Mouse (Mus musculus) G1E (cell line): ENCODE results near the gene Gpr143. TPM values are rescaled to one million over a fixed set of nuclear protein-coding genes. Genes with fewer than 3 reads are reported as not detected.
"Not testable (repeated sequence)": the region's sequence is repeated elsewhere in the genome, so short reads cannot be mapped to it uniquely, and the experiment has no call there.

Experiments
- ATAC-seq: 2 replicates; pipeline ENCODE4 v1.8.0; 2016; ENCODE audit warnings: mild to moderate bottlenecking; ENCODE audit not compliant: insufficient number of reproducible peaks, poor library complexity, low FRiP score, severe bottlenecking; ENCODE audit errors: extremely low read depth
- DNase-seq: peaks from one replicate; pipeline ENCODE4 v3.0.0; 2012; ENCODE audit warnings: low spot score
- H3K27me3 ChIP-seq: 2 replicates; pipeline ENCODE4 v1.6.1; 2012; ENCODE audit warnings: mild to moderate bottlenecking, low read length, inconsistent platforms; ENCODE audit not compliant: insufficient read depth
- H3K36me3 ChIP-seq: replicated peaks from 2 replicates; pipeline ENCODE3; 2012; ENCODE audit warnings: mild to moderate bottlenecking, inconsistent platforms
- H3K4me1 ChIP-seq: 2 replicates; pipeline ENCODE4 v1.6.1; 2012; ENCODE audit warnings: low read depth, low read length, inconsistent platforms, mixed read lengths; ENCODE audit not compliant: insufficient read depth
- H3K4me3 ChIP-seq: 2 replicates; pipeline ENCODE4 v1.5.1; 2012; ENCODE audit warnings: low read depth, mild to moderate bottlenecking, inconsistent platforms, low read length, moderate library complexity, mixed read lengths
- H3K9me3 ChIP-seq: replicated peaks from 2 replicates; pipeline ENCODE4 v1.6.1; 2012; ENCODE audit warnings: inconsistent platforms
- CTCF ChIP-seq: IDR thresholded peaks from 2 replicates; pipeline ENCODE4 v1.5.1; 2012; ENCODE audit warnings: low read depth, low read length, inconsistent platforms, mixed read lengths
- GATA1 ChIP-seq: IDR thresholded peaks from 2 replicates; pipeline ENCODE4 v1.6.1; 2012; ENCODE audit warnings: borderline replicate concordance, low read length, inconsistent platforms, mixed read lengths
- GATA2 ChIP-seq: IDR thresholded peaks from 2 replicates; pipeline ENCODE4 v1.6.1; 2012; ENCODE audit warnings: low read depth, low read length, inconsistent platforms, borderline replicate concordance
- POLR2AphosphoS5 ChIP-seq: IDR thresholded peaks from 2 replicates; pipeline ENCODE4 v1.6.1; 2012; ENCODE audit warnings: low read depth, low read length, inconsistent platforms; ENCODE audit not compliant: insufficient replicate concordance
- TAL1 ChIP-seq: conservative IDR thresholded peaks from 2 replicates; pipeline ENCODE4 v1.6.1; 2012; ENCODE audit warnings: low read depth, low read length, inconsistent platforms, mixed read lengths
- polyA plus RNA-seq: library from polyadenylated mRNA; stranded (reverse); fragments of >175 nt; gene quantifications from 2 replicates; pipeline ENCODE4 v1.2.3, GENCODE M21; 2012
- total RNA-seq, 2 experiments: library from RNA; stranded (forward) in 1 of 2; stranded (reverse) in 1 of 2; fragments of 200-1000 nt in 1 of 2; fragments of >200 nt in 1 of 2; fragmentation: Nextera tagmentation in 1 of 2; gene quantifications; 2 replicates each; pipeline ENCODE4 v1.2.3; 2014 to 2017

The Gpr143 gene
- total and polyA plus RNA-seq, 3 experiments: not detected

GRCm38 (mm10) chrX:152769600-152770157, 12.0 kb upstream of the Gpr143 start:
- no peak for TF ChIP-seq GATA2
- TF ChIP-seq TAL1: no peak
- TF ChIP-seq CTCF: no peak
- TF ChIP-seq POLR2AphosphoS5: no peak
- no peak for ATAC-seq
- Histone ChIP-seq H3K9me3 (no peaks in the 10 kb centered on the region), H3K4me1 (no peaks in the 10 kb centered on the region), H3K27me3 (peaks cover 3% of the 10 kb centered on the region; the same call in 1 of the 2 replicates), H3K4me3 (no peak overlapping the region), H3K36me3 (no peaks in the 10 kb centered on the region)
- DNase-seq: no peak

GRCm38 (mm10) chrX:152788129-152788528, 6.4 kb downstream of the Gpr143 start:
- no peaks in the 10 kb centered on the region for H3K4me1 ChIP-seq
- no peaks in the 10 kb centered on the region for H3K27me3 ChIP-seq
- no peaks in the 10 kb centered on the region for H3K9me3 ChIP-seq
- DNase-seq (no peak), ATAC-seq (no peak)
- no peaks in the 10 kb centered on the region for H3K36me3 ChIP-seq
- TF ChIP-seq CTCF (no peak), TAL1 (no peak), POLR2AphosphoS5 (no peak), GATA1 (no peak), GATA2 (no peak)
- no peak overlapping the region for H3K4me3 ChIP-seq

GRCm38 (mm10) chrX:152788611-152789010, 6.9 kb downstream of the Gpr143 start:
- no peak for DNase-seq
- Histone ChIP-seq H3K27me3 (no peaks in the 10 kb centered on the region), H3K4me3 (no peak overlapping the region), H3K4me1 (no peaks in the 10 kb centered on the region), H3K36me3 (no peaks in the 10 kb centered on the region), H3K9me3 (no peaks in the 10 kb centered on the region)
- TF ChIP-seq POLR2AphosphoS5 (no peak), CTCF (no peak), GATA2 (no peak), TAL1 (no peak), GATA1 (no peak)
- no peak for ATAC-seq

- Histone ChIP-seq H3K36me3 (no peaks in the 10 kb centered on the region), H3K4me3 (no peak overlapping the region), H3K4me1 (no peaks in the 10 kb centered on the region), H3K27me3 (no peaks in the 10 kb centered on the region), H3K9me3 (no peaks in the 10 kb centered on the region)
- TF ChIP-seq TAL1 (no peak), GATA1 (no peak), CTCF (no peak), GATA2 (no peak), POLR2AphosphoS5 (no peak)
- DNase-seq (no peak), ATAC-seq (no peak)
These were observed 23.6 kb downstream of the Gpr143 start for GRCm38 (mm10) chrX:152805317-152805716.

- no peaks in the 10 kb centered on the region for H3K4me1 ChIP-seq
- H3K4me3 ChIP-seq: no peak overlapping the region
- DNase-seq (no peak), ATAC-seq (no peak)
- TF ChIP-seq TAL1 (no peak), GATA2 (no peak), CTCF (no peak), GATA1 (no peak), POLR2AphosphoS5 (no peak)
- no peaks in the 10 kb centered on the region for H3K9me3 ChIP-seq
- H3K36me3 ChIP-seq: no peaks in the 10 kb centered on the region
- H3K27me3 ChIP-seq: no peaks in the 10 kb centered on the region
These were observed 31.6 kb downstream of the Gpr143 start for GRCm38 (mm10) chrX:152813339-152813738.

GRCm38 (mm10) chrX:152818996-152819395, 37.3 kb downstream of the Gpr143 start:
- H3K4me1 ChIP-seq: no peaks in the 10 kb centered on the region
- H3K27me3 ChIP-seq: no peaks in the 10 kb centered on the region
- TF ChIP-seq POLR2AphosphoS5: no peak
- TF ChIP-seq TAL1: no peak
- no peak for TF ChIP-seq GATA1
- TF ChIP-seq GATA2: no peak
- TF ChIP-seq CTCF: no peak
- no peak overlapping the region for H3K4me3 ChIP-seq
- H3K9me3 ChIP-seq: no peaks in the 10 kb centered on the region
- ATAC-seq (no peak), DNase-seq (no peak)
- H3K36me3 ChIP-seq: no peaks in the 10 kb centered on the region

GRCm38 (mm10) chrX:152831003-152831550, 49.4 kb downstream of the Gpr143 start:
- H3K4me3 ChIP-seq, DNase-seq, ATAC-seq, H3K9me3 ChIP-seq, H3K36me3 ChIP-seq, H3K27me3 ChIP-seq, H3K4me1 ChIP-seq: not testable (repeated sequence)

- ATAC-seq, DNase-seq, H3K9me3 ChIP-seq, H3K27me3 ChIP-seq, H3K36me3 ChIP-seq, H3K4me1 ChIP-seq, H3K4me3 ChIP-seq: not testable (repeated sequence)
These were observed 53.2 kb downstream of the Gpr143 start for GRCm38 (mm10) chrX:152834940-152835339.
